Mouse (Mus musculus): Measurements from ENCODE around the gene Agtpbp1.

DNA sequence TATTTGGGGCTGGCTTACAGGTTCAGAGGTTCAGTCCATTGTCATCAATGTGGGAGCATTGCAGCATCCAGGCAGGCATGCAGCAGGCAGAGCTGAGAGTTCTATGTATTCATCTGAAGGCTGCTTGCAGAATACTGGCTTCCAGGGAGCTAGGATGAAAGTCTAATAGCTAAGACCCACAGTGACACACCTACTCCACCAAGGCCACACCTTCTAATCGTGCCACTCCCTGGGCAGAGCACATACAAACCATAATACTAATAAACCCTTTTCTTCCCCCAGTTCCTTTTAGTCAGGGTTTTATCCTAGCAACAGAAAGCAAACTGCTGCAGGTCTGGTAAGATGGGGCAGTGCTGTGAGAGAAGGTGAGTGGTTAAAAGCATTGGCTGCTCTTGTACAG is 7.6 kb upstream of the Agtpbp1 start:
- no peak for TF ChIP-seq CTCF (IDR thresholded peaks at IDR 0.05; ENCODE audit: control insufficient read depth, insufficient read depth, insufficient read length)
- TF ChIP-seq USF1 (IDR thresholded peaks at IDR 0.05; ENCODE audit: low read depth), result no peak
- no peak for TF ChIP-seq FOSL1 (IDR thresholded peaks at IDR 0.05; ENCODE audit: insufficient read depth, low read length, poor library complexity, severe bottlenecking)
- no peak for TF ChIP-seq CEBPB (IDR thresholded peaks at IDR 0.05; ENCODE audit: low read depth)
- TF ChIP-seq MYOG (IDR thresholded peaks at IDR 0.05; ENCODE audit: control insufficient read depth, extremely low read depth, insufficient read length), result no peak
- no peak for TF ChIP-seq MAX (IDR thresholded peaks at IDR 0.05)
- no peak for TF ChIP-seq MYOD1 (IDR thresholded peaks at IDR 0.05; ENCODE audit: control insufficient read depth, insufficient read length, low read depth)
